Mouse (Mus musculus): ENCODE data around the gene Psmd10. TPM values are rescaled to one million over a fixed set of nuclear protein-coding genes. Genes with fewer than 3 reads are reported as not detected.

Gene Psmd10
- polyA plus RNA-seq, 1 experiment from 2014 or later, result 36.7 TPM

DNA sequence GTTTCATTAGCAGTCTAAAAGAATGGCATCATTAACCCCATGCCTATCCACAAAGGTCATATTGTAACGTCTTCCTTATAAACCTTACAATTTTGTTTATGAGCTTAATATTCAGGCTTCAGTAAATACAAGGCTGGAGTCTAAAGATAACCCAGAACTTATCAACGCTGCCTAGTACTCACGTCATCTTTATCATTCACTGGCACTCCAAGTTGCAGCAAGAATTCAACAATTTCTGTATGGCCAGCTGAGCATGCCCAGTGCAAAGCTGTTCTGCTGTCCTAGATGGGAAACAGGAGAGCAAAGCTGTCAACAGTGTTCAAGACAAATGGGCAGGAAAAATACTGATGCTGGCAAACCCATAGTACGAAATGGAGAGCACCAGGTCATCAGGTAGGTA is 2.9 kb downstream of the Psmd10 start:
- Histone ChIP-seq H3K27ac (no peak overlapping the region), H3K27me3 (0 out of 2 replicates have a peak, but pooled peaks cover 5% of the 10 kb centered on the region), H3K36me3 (no peaks in the 10 kb centered on the region), H3K9me3 (no peaks in the 10 kb centered on the region), H3K4me2 (replicated peaks) (no peak overlapping the region), H3K4me3 (no peak overlapping the region), H3K4me1 (no peaks in the 10 kb centered on the region), H3K9ac (no peak overlapping the region)
- WGBS, result 87% methylated on average over 4 of the region's 4 CpGs
- ATAC-seq (ENCODE audit: insufficient number of reproducible peaks, insufficient read depth, low FRiP score, low TSS enrichment), result no peak

DNA sequence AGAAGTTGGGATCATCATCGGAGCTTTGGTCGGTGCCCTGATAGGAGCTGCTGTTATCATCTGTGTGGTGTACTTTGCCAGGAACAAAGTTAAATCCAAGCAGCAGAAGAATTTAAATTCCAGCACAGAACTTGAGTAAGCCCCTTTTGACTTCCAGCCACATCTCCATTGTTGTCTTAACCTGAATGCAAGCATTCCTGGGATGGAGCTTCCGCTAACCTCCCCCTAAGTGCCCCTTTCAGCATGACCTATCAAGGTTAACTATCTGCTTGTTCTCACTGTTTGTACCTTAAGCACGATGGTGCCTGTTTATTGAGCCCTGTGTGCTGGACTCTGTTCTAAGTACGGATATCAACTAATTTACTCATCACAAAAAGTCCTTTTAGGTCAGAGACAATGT is 20.3 kb downstream of the Psmd10 start:
- Histone ChIP-seq H3K27ac (no peak overlapping the region), H3K4me1 (no peaks in the 10 kb centered on the region), H3K9ac (no peak overlapping the region), H3K4me2 (replicated peaks) (no peak overlapping the region), H3K36me3 (no peaks in the 10 kb centered on the region), H3K27me3 (peaks cover 3% of the 10 kb centered on the region; the same call in 1 of the 2 replicates), H3K9me3 (no peaks in the 10 kb centered on the region), H3K4me3 (no peak overlapping the region)
- 65% methylated on average over 5 of the region's 5 CpGs for WGBS
- no peak for ATAC-seq (ENCODE audit: insufficient number of reproducible peaks, insufficient read depth, low FRiP score, low TSS enrichment)

DNA sequence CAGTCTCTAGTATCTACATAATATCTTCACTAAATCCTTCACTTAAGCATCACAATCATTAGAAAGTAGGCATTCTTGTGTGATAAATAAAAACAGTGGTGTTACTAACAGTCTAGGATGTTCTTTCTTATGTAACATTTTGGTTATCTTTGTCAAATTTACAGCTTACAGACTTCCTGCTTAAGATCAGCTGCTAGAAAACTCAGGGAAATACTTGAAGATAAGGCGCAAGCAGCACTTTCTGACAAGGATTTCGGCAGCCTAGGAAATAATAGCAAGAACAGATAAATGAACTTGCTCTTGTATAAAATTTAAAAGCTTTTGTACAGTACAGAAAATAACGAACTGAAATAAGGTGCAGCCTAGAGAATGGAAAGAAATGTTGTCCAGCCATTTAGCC is 23.3 kb downstream of the Psmd10 start:
- 81% methylated on average over 3 of the region's 3 CpGs for WGBS
- H3K27me3 ChIP-seq, result peaks cover 7% of the 10 kb centered on the region; the same call in 1 of the 2 replicates

DNA sequence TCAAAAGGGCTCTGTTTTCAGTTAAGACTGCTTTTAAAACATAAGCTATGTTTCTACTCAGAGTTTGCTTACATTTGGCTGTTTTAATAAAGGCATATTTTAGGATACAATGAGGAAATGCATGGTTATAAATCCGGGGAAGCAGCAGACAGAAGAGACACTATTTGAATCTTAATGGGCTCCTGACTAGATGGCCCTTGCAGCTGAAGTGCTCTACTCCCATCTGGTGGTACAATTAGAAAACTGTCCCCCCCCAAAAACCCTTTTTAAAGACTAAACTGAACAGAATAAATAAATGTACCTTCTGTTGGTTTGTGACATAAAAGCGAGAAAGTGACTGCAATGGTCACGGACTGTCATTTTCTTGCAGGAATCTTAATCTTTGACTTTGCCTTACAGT is 24.5 kb downstream of the Psmd10 start:
- 72% methylated on average over 3 of the region's 3 CpGs for WGBS
- Histone ChIP-seq H3K4me3 (no peak overlapping the region), H3K9me3 (no peaks in the 10 kb centered on the region), H3K27me3 (peaks cover 7% of the 10 kb centered on the region; the same call in 1 of the 2 replicates), H3K27ac (no peak overlapping the region), H3K9ac (no peak overlapping the region), H3K4me2 (replicated peaks) (no peak overlapping the region), H3K4me1 (no peaks in the 10 kb centered on the region), H3K36me3 (no peaks in the 10 kb centered on the region)
- ATAC-seq (ENCODE audit: insufficient number of reproducible peaks, insufficient read depth, low FRiP score, low TSS enrichment), result no peak

More for the DNA sequence above, 23.3 kb downstream of the Psmd10 start:
- ATAC-seq (ENCODE audit: insufficient number of reproducible peaks, insufficient read depth, low FRiP score, low TSS enrichment), result no peak
- Histone ChIP-seq H3K4me1 (no peaks in the 10 kb centered on the region), H3K9me3 (no peaks in the 10 kb centered on the region), H3K4me3 (no peak overlapping the region), H3K9ac (no peak overlapping the region), H3K27ac (no peak overlapping the region), H3K36me3 (no peaks in the 10 kb centered on the region), H3K4me2 (replicated peaks) (no peak overlapping the region)

DNA sequence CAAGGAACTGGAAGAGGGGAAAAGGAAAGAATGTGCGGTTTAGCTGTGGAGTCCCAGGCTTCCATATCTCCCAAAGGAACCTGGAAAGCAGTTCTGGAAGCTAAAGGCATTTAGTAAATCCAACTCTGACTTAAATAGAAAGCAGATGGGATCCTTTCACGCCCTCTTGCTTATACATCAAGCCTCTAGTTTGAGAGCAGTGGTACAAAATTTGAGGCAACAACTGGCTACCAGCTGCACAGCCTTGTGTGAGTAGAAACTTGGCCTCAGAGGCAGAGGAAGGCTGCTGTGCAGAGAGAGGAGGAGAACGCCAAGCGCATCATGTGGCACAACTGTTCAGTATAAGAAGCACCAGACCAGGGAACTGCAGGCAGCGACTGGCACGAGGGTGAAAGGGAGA is 35.2 kb downstream of the Psmd10 start:
- Histone ChIP-seq H3K4me3 (no peak overlapping the region), H3K36me3 (no peaks in the 10 kb centered on the region), H3K4me2 (replicated peaks) (no peak overlapping the region), H3K27me3 (peaks cover 26% of the 10 kb centered on the region), H3K9ac (no peak overlapping the region), H3K9me3 (no peaks in the 10 kb centered on the region), H3K4me1 (no peaks in the 10 kb centered on the region), H3K27ac (peak overlapping the region; percentile 46; the same call in 1 of the 2 replicates)
- no peak for ATAC-seq (ENCODE audit: insufficient number of reproducible peaks, insufficient read depth, low FRiP score, low TSS enrichment)
- WGBS, result 55% methylated on average over 6 of the region's 6 CpGs

DNA sequence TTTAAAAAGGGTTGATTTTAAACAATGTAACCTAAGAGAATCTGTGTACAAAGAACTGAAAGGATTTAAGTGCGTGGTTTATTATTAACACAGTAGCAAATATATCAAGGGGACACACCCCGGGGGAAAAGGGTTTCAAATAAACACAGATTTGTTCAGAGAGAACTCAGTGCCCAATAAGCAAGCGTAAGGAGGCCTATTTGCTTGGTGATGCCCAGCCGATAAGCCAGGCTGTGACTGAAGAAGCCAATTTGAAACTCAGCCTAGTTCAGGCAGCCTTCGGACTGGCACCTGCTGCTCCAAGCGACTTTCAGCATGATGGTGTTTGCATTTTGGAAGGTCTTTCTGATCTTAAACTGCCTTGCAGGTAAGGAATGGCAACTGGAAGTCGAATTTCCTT is 49.2 kb downstream of the Psmd10 start, which contains the start of gene Vsig1:
Vsig1 (plus strand) TSS at position 249 of the 400 bp plus-strand sequence.
- no peaks in the 10 kb centered on the region for H3K4me1 ChIP-seq
- WGBS, result 70% methylated on average over 7 of the region's 7 CpGs
- H3K27me3 ChIP-seq, result no peaks in the 10 kb centered on the region; the same call in 1 of the 2 replicates
- no peak within 1 kb of the TSS for H3K4me3 ChIP-seq
- ATAC-seq (ENCODE audit: insufficient number of reproducible peaks, insufficient read depth, low FRiP score, low TSS enrichment), result no peak
- H3K27ac ChIP-seq, result no peak within 1 kb of the TSS
- no peak within 1 kb of the TSS for H3K4me2 ChIP-seq (replicated peaks)
- H3K9me3 ChIP-seq, result no peaks in the 10 kb centered on the region
- H3K9ac ChIP-seq, result no peak within 1 kb of the TSS
- no peaks in the 10 kb centered on the region for H3K36me3 ChIP-seq

DNA sequence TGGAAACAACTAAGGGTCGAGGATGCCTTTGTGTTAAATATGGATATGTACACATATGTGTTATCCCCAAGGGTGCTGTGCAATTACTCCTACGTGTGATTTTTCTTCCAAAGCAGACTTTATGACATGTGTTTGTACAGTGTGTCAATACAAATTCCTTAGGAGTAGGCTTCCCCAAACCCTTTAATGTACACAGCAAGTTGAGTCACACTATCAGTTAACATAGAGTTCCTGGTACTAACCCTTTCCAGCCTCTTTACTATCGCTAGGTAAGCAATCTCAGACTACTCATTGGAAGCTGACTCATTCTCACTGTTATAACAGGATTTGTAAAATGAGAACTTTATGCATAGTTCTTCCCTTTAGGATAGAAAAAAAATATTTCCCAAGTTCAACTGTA is 53.0 kb downstream of the Psmd10 start:
- H3K4me3 ChIP-seq, result no peak overlapping the region
- no peaks in the 10 kb centered on the region for H3K36me3 ChIP-seq
- H3K27me3 ChIP-seq, result no peaks in the 10 kb centered on the region; the same call in 1 of the 2 replicates
- H3K4me1 ChIP-seq, result no peaks in the 10 kb centered on the region
- WGBS, result 79% methylated on average over 3 of the region's 3 CpGs
- no peak overlapping the region for H3K27ac ChIP-seq
- H3K4me2 ChIP-seq (replicated peaks), result no peak overlapping the region
- no peak for ATAC-seq (ENCODE audit: insufficient number of reproducible peaks, insufficient read depth, low FRiP score, low TSS enrichment)
- H3K9me3 ChIP-seq, result no peaks in the 10 kb centered on the region
- H3K9ac ChIP-seq, result no peak overlapping the region

Other genes starting within 250 kb of the Psmd10 start
- not detected in 2 replicates for gene Tex13b, start 143.3 kb downstream of the Psmd10 start, polyA plus RNA-seq (2016; fragmentation: Nextera tagmentation; extraction: Ambion mirVana)
- gene Vsig1, start 49.1 kb downstream of the Psmd10 start, polyA plus RNA-seq (2016; fragmentation: Nextera tagmentation; extraction: Ambion mirVana), result 0.08 TPM in 1 of 2 replicates, not detected in the other
- gene Atg4a, start 179 bp upstream of the Psmd10 start, polyA plus RNA-seq (2016; fragmentation: Nextera tagmentation; extraction: Ambion mirVana), result 15.9 and 16.0 TPM in 2 replicates

All from embryonic facial prominence, embryonic 12.5 days (tissue).